ENCODE assay signal across 21 mouse cellular contexts in genomic region chr3:54399321-54399720, GRCm38 (mm10). TPM values are rescaled to one million over a fixed set of nuclear protein-coding genes. Genes with fewer than 3 reads are reported as not detected.
DNase-seq lines count a peak whose midpoint lies in the region; ATAC-seq and TF ChIP-seq lines count a peak whose summit lies in the region.
"Had no signal": no experiment of that assay in that cellular context is flagged by ENCODE, and none has a peak within 500 bp of the region (broad histone marks: within the 10 kb centered on the region; RNA-seq: fewer than 3 reads in every experiment).

No protein-coding gene starts in this region.

- no peak for TF ChIP-seq EP300 in heart, postnatal 0 days (IDR thresholded peaks at IDR 0.05; ENCODE audit: low read depth)
- TF ChIP-seq EP300 in stomach, postnatal 0 days (optimal IDR thresholded peaks at IDR 0.05), result no peak

- H3K4me2 ChIP-seq in heart, postnatal 0 days (ENCODE audit: low read depth, low read length), result no peak overlapping the region
- H3K4me2 ChIP-seq in heart, embryonic 11.5 days, result no peak overlapping the region
- no peak overlapping the region for H3K4me2 ChIP-seq in stomach, postnatal 0 days (replicated peaks; ENCODE audit: low read depth)
- H3K4me2 ChIP-seq: embryonic facial prominence, embryonic 13.5 days; heart, embryonic 15.5 days; hindbrain, embryonic 12.5 days; intestine, embryonic 15.5 days; midbrain, embryonic 11.5 days had no signal

- no peaks in the 10 kb centered on the region for H3K27me3 ChIP-seq in heart, postnatal 0 days (ENCODE audit: control insufficient read depth, insufficient read depth, low read length)
- H3K27me3 ChIP-seq in heart, embryonic 11.5 days (ENCODE audit: control insufficient read depth, insufficient read depth, low read length), result no peaks in the 10 kb centered on the region
- no peaks in the 10 kb centered on the region for H3K27me3 ChIP-seq in embryonic facial prominence, embryonic 10.5 days (replicated peaks; ENCODE audit: low read depth, poor library complexity, severe bottlenecking)
- H3K27me3 ChIP-seq in stomach, postnatal 0 days (ENCODE audit: control insufficient read depth, insufficient read depth, low read length), result no peaks in the 10 kb centered on the region
- H3K27me3 ChIP-seq: embryonic facial prominence, embryonic 13.5 days; heart, embryonic 15.5 days; hindbrain, embryonic 12.5 days; intestine, embryonic 15.5 days; Patski had no signal

- TF ChIP-seq CTCF in heart, postnatal 0 days (IDR thresholded peaks at IDR 0.05; ENCODE audit: low read depth), result no peak
- TF ChIP-seq CTCF in stomach, postnatal 0 days (IDR thresholded peaks at IDR 0.05; ENCODE audit: low read depth), result no peak

- WGBS in heart, postnatal 0 days, result 31% methylated on average over 2 of the region's 2 CpGs
- WGBS in heart, embryonic 11.5 days (ENCODE audit: insufficient replicate concordance), result 21% methylated on average over 2 of the region's 2 CpGs
- 14% methylated on average over 2 of the region's 2 CpGs for WGBS in embryonic facial prominence, embryonic 10.5 days
- 20% methylated on average over 2 of the region's 2 CpGs for WGBS in stomach, postnatal 0 days

- no peak overlapping the region for H3K9ac ChIP-seq in heart, postnatal 0 days (replicated peaks; ENCODE audit: low read depth, low read length)
- H3K9ac ChIP-seq in heart, embryonic 11.5 days (ENCODE audit: low read depth, low read length), result no peak overlapping the region
- H3K9ac ChIP-seq in stomach, postnatal 0 days (ENCODE audit: low read length), result no peak overlapping the region
- H3K9ac ChIP-seq: embryonic facial prominence, embryonic 13.5 days; heart, embryonic 15.5 days; hindbrain, embryonic 12.5 days; intestine, embryonic 15.5 days had no signal

- no peak for ATAC-seq in heart, postnatal 0 days (ENCODE audit: insufficient read depth, low read depth)
- no peak for ATAC-seq in heart, embryonic 11.5 days (replicated peaks; ENCODE audit: insufficient number of reproducible peaks, low FRiP score, low TSS enrichment)
- no peak for ATAC-seq in stomach, postnatal 0 days (ENCODE audit: low FRiP score, low TSS enrichment)
- ATAC-seq: forebrain, embryonic 16.5 days; intestine, embryonic 15.5 days; lung, postnatal 0 days; Patski had no signal

- H3K4me1 ChIP-seq in heart, postnatal 0 days (ENCODE audit: control insufficient read depth, insufficient read depth), result peaks cover 17% of the 10 kb centered on the region
- no peaks in the 10 kb centered on the region for H3K4me1 ChIP-seq in heart, embryonic 11.5 days (ENCODE audit: control insufficient read depth, insufficient read depth, low read length)
- H3K4me1 ChIP-seq in embryonic facial prominence, embryonic 10.5 days, result peaks cover 15% of the 10 kb centered on the region
- no peaks in the 10 kb centered on the region for H3K4me1 ChIP-seq in stomach, postnatal 0 days (replicated peaks; ENCODE audit: control insufficient read depth, insufficient read depth)
- H3K4me1 ChIP-seq: heart, embryonic 15.5 days; hindbrain, embryonic 12.5 days; intestine, embryonic 15.5 days had no signal

- H3K4me3 ChIP-seq in heart, postnatal 0 days (ENCODE audit: low read depth, low read length), result no peak overlapping the region
- H3K4me3 ChIP-seq in heart, embryonic 11.5 days (ENCODE audit: low read depth, low read length), result no peak overlapping the region
- H3K4me3 ChIP-seq in embryonic facial prominence, embryonic 10.5 days, result no peak overlapping the region
- H3K4me3 ChIP-seq in stomach, postnatal 0 days (ENCODE audit: low read depth, low read length), result no peak overlapping the region
- H3K4me3 ChIP-seq: embryonic facial prominence, embryonic 13.5 days; heart, adult 2 months; heart, embryonic 15.5 days; hindbrain, embryonic 12.5 days; intestine, embryonic 15.5 days had no signal

- no peaks in the 10 kb centered on the region for H3K9me3 ChIP-seq in heart, postnatal 0 days (replicated peaks; ENCODE audit: control insufficient read depth, low read length)
- no peaks in the 10 kb centered on the region for H3K9me3 ChIP-seq in heart, embryonic 11.5 days (replicated peaks; ENCODE audit: control insufficient read depth, low read length)
- no peaks in the 10 kb centered on the region for H3K9me3 ChIP-seq in embryonic facial prominence, embryonic 10.5 days
- no peaks in the 10 kb centered on the region for H3K9me3 ChIP-seq in stomach, postnatal 0 days (ENCODE audit: control insufficient read depth, low read length)
- H3K9me3 ChIP-seq: embryonic facial prominence, embryonic 13.5 days; heart, embryonic 15.5 days; hindbrain, embryonic 12.5 days; intestine, embryonic 15.5 days had no signal

- peak overlapping the region; percentile 30; the same call in 1 of the 2 replicates for H3K27ac ChIP-seq in heart, postnatal 0 days (ENCODE audit: low read depth)
- H3K27ac ChIP-seq in heart, embryonic 11.5 days (ENCODE audit: low read depth, low read length), result no peak overlapping the region
- peak overlapping the region; percentile 48 for H3K27ac ChIP-seq in embryonic facial prominence, embryonic 10.5 days (replicated peaks)
- no peak overlapping the region for H3K27ac ChIP-seq in stomach, postnatal 0 days (replicated peaks)
- H3K27ac ChIP-seq: embryonic facial prominence, embryonic 13.5 days; heart, adult 2 months; heart, embryonic 15.5 days; hindbrain, embryonic 12.5 days; intestine, embryonic 15.5 days had no signal

- DNase-seq in heart, postnatal 0 days (ENCODE audit: low spot score), result no peak
- DNase-seq in ES-CJ7 (ENCODE audit: low read depth, low spot score), result peak; percentile 43
- peak; percentile 27 for DNase-seq in adrenal gland, adult 8-10 months
- DNase-seq in embryonic facial prominence, embryonic 10.5 days (ENCODE audit: low spot score), result peak; percentile 13
- DNase-seq in kidney, postnatal 36 days, result no peak
- no peak for DNase-seq in stomach, postnatal 0 days (ENCODE audit: low spot score)
- no peak for DNase-seq in urinary bladder, postnatal 25 days (ENCODE audit: low spot score)
- DNase-seq: cerebellum, adult 2 months; cerebellum, postnatal 36 days; gastrocnemius, postnatal 25 days; heart, adult 2 months; kidney, adult 9 months had no signal

- no peaks in the 10 kb centered on the region for H3K36me3 ChIP-seq in heart, postnatal 0 days (replicated peaks; ENCODE audit: control insufficient read depth, insufficient read depth, low read length)
- no peaks in the 10 kb centered on the region for H3K36me3 ChIP-seq in heart, embryonic 11.5 days (ENCODE audit: control insufficient read depth, insufficient read depth, low read length)
- H3K36me3 ChIP-seq in embryonic facial prominence, embryonic 10.5 days (replicated peaks), result no peaks in the 10 kb centered on the region
- no peaks in the 10 kb centered on the region for H3K36me3 ChIP-seq in stomach, postnatal 0 days (ENCODE audit: control insufficient read depth, insufficient read depth, low read length)
- H3K36me3 ChIP-seq: embryonic facial prominence, embryonic 13.5 days; heart, embryonic 15.5 days; hindbrain, embryonic 12.5 days; intestine, embryonic 15.5 days had no signal

RNA-seq across cellular contexts. Expression of gene Postn, which starts 38.4 kb away (rescaled TPM):
- 435 TPM in 2 replicates for total RNA-seq in heart, postnatal 0 days (2014; rRNA removed; ENCODE audit: low replicate concordance)
- polyA plus RNA-seq in heart, postnatal 0 days (2015; fragmentation: Nextera tagmentation; extraction: Ambion mirVana), result 330 and 363 TPM in 2 replicates
- 129 and 141 TPM in 2 replicates for polyA plus RNA-seq in heart, embryonic 11.5 days (2014; fragmentation: Nextera tagmentation; extraction: Ambion mirVana)
- 10 to 100 TPM; 32.5 to 65.1 (median 45.4) TPM for total RNA-seq in adrenal gland, adult 8-10 months (2022)
- polyA plus RNA-seq in embryonic facial prominence, embryonic 10.5 days (2016; fragmentation: Nextera tagmentation; extraction: Ambion mirVana), result 17.0 and 23.6 TPM in 2 replicates
- 102 and 123 TPM in 2 replicates for polyA plus RNA-seq in stomach, postnatal 0 days (2015; fragmentation: Nextera tagmentation; extraction: Ambion mirVana)

Comparison
In these comparisons a context has a peak if more than half of its experiments do, and no peak if none do; other contexts are left out.
1. H3K27ac ChIP-seq: peak in heart, postnatal 0 days (single experiment) and embryonic facial prominence, embryonic 10.5 days (single experiment); none in heart, embryonic 11.5 days (single experiment) and stomach, postnatal 0 days (single experiment).
2. DNase-seq: peak in ES-CJ7 (single experiment), adrenal gland, adult 8-10 months (single experiment) and embryonic facial prominence, embryonic 10.5 days (single experiment); none in heart, postnatal 0 days (single experiment), kidney, postnatal 36 days (0 of 2), stomach, postnatal 0 days (single experiment) and urinary bladder, postnatal 25 days (single experiment).